Mouse (Mus musculus) adrenal gland, postnatal 36 days (tissue): ENCODE results near the gene Lnx2. TPM values are rescaled to one million over a fixed set of nuclear protein-coding genes. Genes with fewer than 3 reads are reported as not detected.

Experiments
- total RNA-seq, 2 experiments: library from RNA; stranded (reverse); gene quantifications; 2 replicates each; pipeline ENCODE4 v1.2.3; 2021

Lnx2 gene
- total RNA-seq, 2 experiments from 2014 or later, result 11.8 to 17.3 TPM

Other genes starting within 250 kb of the Lnx2 start
- 100 to 1,000 TPM; 271 to 290 TPM for gene Rpl21, start 243.7 kb downstream of the Lnx2 start, total RNA-seq
- gene Rasl11a, start 231.5 kb downstream of the Lnx2 start, total RNA-seq, result 1 to 10 TPM; 7.3 to 9.5 TPM
- gene Gtf3a, start 127.9 kb downstream of the Lnx2 start, total RNA-seq, result 10 to 100 TPM; 26.6 to 33.1 TPM
- 10 to 100 TPM; 24.0 to 31.5 TPM for gene Mtif3, start 112.8 kb downstream of the Lnx2 start, total RNA-seq
- 100 to 1,000 TPM; 127 to 139 TPM for gene Polr1d, start 464 bp upstream of the Lnx2 start, total RNA-seq
- gene Gsx1, start 112.1 kb upstream of the Lnx2 start, total RNA-seq, result not detected
- not detected for gene Pdx1, start 193.4 kb upstream of the Lnx2 start, total RNA-seq
- gene Cdx2, start 230.7 kb upstream of the Lnx2 start, total RNA-seq, result not detected
- gene Urad, start 245.9 kb upstream of the Lnx2 start, total RNA-seq, result 1 to 10 TPM in 1 of 2 experiments, not detected in 1; 3.7 TPM